Mouse (Mus musculus): ENCODE data around the gene Cabp4.

GRCm38 (mm10) chr19:4162646-4163542 is 19.1 kb upstream of the Cabp4 start, which contains the start of gene Rps6kb2:
- TF ChIP-seq CTCF (IDR thresholded peaks at IDR 0.05; ENCODE audit: extremely low read depth, insufficient read depth, insufficient read length, insufficient replicate concordance), result no peak
- peak; percentile 13; the same call in 1 of the 2 replicates for TF ChIP-seq POLR2A (IDR thresholded peaks at IDR 0.05; ENCODE audit: low read depth, low read length)
